23 mouse cellular contexts compared by ENCODE assay signal in genomic region chr1:191458292-191458691, GRCm38 (mm10). TPM values are rescaled to one million over a fixed set of nuclear protein-coding genes. Genes with fewer than 3 reads are reported as not detected.
DNase-seq lines count a peak whose midpoint lies in the region; ATAC-seq and TF ChIP-seq lines count a peak whose summit lies in the region.
"Had no signal": no experiment of that assay in that cellular context is flagged by ENCODE, and none has a peak within 500 bp of the region (broad histone marks: within the 10 kb centered on the region; RNA-seq: fewer than 3 reads in every experiment).

No protein-coding gene starts in this region.

- no peak overlapping the region for H3K9ac ChIP-seq in lung, postnatal 0 days (replicated peaks; ENCODE audit: low read depth)
- H3K9ac ChIP-seq: heart, embryonic 13.5 days; liver, embryonic 12.5 days; lung, embryonic 15.5 days; neural tube, embryonic 13.5 days had no signal

- no peaks in the 10 kb centered on the region for H3K27me3 ChIP-seq in lung, postnatal 0 days (replicated peaks; ENCODE audit: insufficient read depth, low read length)
- H3K27me3 ChIP-seq in spleen, adult 2 months (ENCODE audit: control insufficient read depth, insufficient read depth, low read length) = no peaks in the 10 kb centered on the region
- H3K27me3 ChIP-seq: heart, embryonic 13.5 days; lung, embryonic 15.5 days; neural tube, embryonic 13.5 days; Patski had no signal

- H3K36me3 ChIP-seq in lung, postnatal 0 days (ENCODE audit: insufficient read depth, low read length) = no peaks in the 10 kb centered on the region
- no peaks in the 10 kb centered on the region for H3K36me3 ChIP-seq in spleen, adult 2 months (ENCODE audit: control insufficient read depth, insufficient read depth, low read length)
- H3K36me3 ChIP-seq: heart, embryonic 13.5 days; liver, embryonic 12.5 days; lung, embryonic 15.5 days; neural tube, embryonic 13.5 days had no signal

- peak overlapping the region; percentile 86 for H3K27ac ChIP-seq in gastrocnemius, adult 2 months
- H3K27ac ChIP-seq in lung, postnatal 0 days (ENCODE audit: low read length) = peak overlapping the region; percentile 64; the same call in 1 of the 2 replicates
- H3K27ac ChIP-seq in spleen, adult 2 months (ENCODE audit: insufficient read depth, low read length) = no peak overlapping the region
- H3K27ac ChIP-seq: liver, embryonic 12.5 days; lung, embryonic 15.5 days; neural tube, embryonic 13.5 days had no signal

- 66% methylated on average over 2 of the region's 2 CpGs for WGBS in lung, postnatal 0 days
- 43% methylated on average over 2 of the region's 2 CpGs for WGBS in spleen, adult 2 months

- TF ChIP-seq CTCF in gastrocnemius, adult 2 months (IDR thresholded peaks at IDR 0.05) = no peak; the same call in 1 of the 2 replicates
- peak; percentile 31 for TF ChIP-seq CTCF in lung, postnatal 0 days (IDR thresholded peaks at IDR 0.05)
- no peak for TF ChIP-seq CTCF in spleen, adult 2 months (IDR thresholded peaks at IDR 0.05; ENCODE audit: extremely low read depth, insufficient read depth, insufficient read length, insufficient replicate concordance)

- intact Hi-C loops in gastrocnemius, adult 2 months (cut with DNase I) = loop anchor here (2.0 to 5.0 kb wide), 2 partner anchors 37 to 61 kb away; no protein-coding TSS in a partner anchor

- H3K9me3 ChIP-seq in lung, postnatal 0 days (ENCODE audit: low read length) = no peaks in the 10 kb centered on the region
- H3K9me3 ChIP-seq: heart, embryonic 13.5 days; liver, embryonic 12.5 days; lung, embryonic 15.5 days; neural tube, embryonic 13.5 days had no signal

- no peak overlapping the region for H3K4me2 ChIP-seq in lung, postnatal 0 days (replicated peaks; ENCODE audit: low read depth, low read length)
- H3K4me2 ChIP-seq: heart, embryonic 13.5 days; liver, embryonic 12.5 days; lung, embryonic 15.5 days; neural tube, embryonic 13.5 days had no signal

- TF ChIP-seq EP300 in lung, postnatal 0 days (IDR thresholded peaks at IDR 0.05) = no peak

- TF ChIP-seq POLR2A in spleen, adult 2 months (IDR thresholded peaks at IDR 0.05; ENCODE audit: low read depth, low read length) = no peak

- no peak overlapping the region for H3K4me3 ChIP-seq in gastrocnemius, adult 2 months
- H3K4me3 ChIP-seq in lung, postnatal 0 days (ENCODE audit: low read depth, low read length) = no peak overlapping the region
- H3K4me3 ChIP-seq in spleen, adult 2 months (ENCODE audit: extremely low read depth, insufficient read depth, insufficient read length) = no peak overlapping the region
- H3K4me3 ChIP-seq: erythroblast, embryonic 14.5 days; heart, embryonic 13.5 days; liver, embryonic 12.5 days; lung, embryonic 15.5 days; neural tube, embryonic 13.5 days had no signal

- H3K4me1 ChIP-seq in lung, postnatal 0 days (ENCODE audit: insufficient read depth, low read depth, low read length) = peaks cover 28% of the 10 kb centered on the region; the same call in 1 of the 2 replicates
- peaks cover 6% of the 10 kb centered on the region; the same call in 1 of the 2 replicates for H3K4me1 ChIP-seq in spleen, adult 2 months (ENCODE audit: control insufficient read depth, insufficient read depth, insufficient read length)

- no peak for ATAC-seq in lung, postnatal 0 days
- peak; percentile 93 for ATAC-seq in granulocyte monocyte progenitor cell, adult 5-6 weeks (replicated peaks; ENCODE audit: poor library complexity, severe bottlenecking)
- ATAC-seq: forebrain, embryonic 16.5 days; inflammation-experienced regulatory T-cells, adult 6 months; liver, embryonic 12.5 days; Patski had no signal

- no peak for DNase-seq in gastrocnemius, adult 2 months
- no peak for DNase-seq in gastrocnemius, postnatal 4 days (ENCODE audit: low spot score in 2 of 2)
- no peak for DNase-seq in lung, postnatal 0 days (ENCODE audit: low spot score)
- no peak for DNase-seq in lung, postnatal 36 days
- peak; percentile 51 to 66 for DNase-seq in spleen, adult 2 months (ENCODE audit: low read depth in 1 of 2, low spot score in 2 of 2)
- no peak for DNase-seq in cerebellum, postnatal 25 days
- no peak for DNase-seq in frontal cortex, postnatal 14 days (ENCODE audit: low spot score in 2 of 2)
- DNase-seq: cerebellum, adult 11 months; cerebellum, postnatal 14 days; kidney, adult 9 months; kidney, postnatal 4 days; retina, postnatal 1 day; right cerebral cortex, postnatal 4 days; thymus, postnatal 14 days had no signal

RNA-seq across cellular contexts. Expression of gene Ppp2r5a, which starts 55.2 kb away (rescaled TPM):
- 10 to 100 TPM; 65.0 to 80.1 TPM for total RNA-seq in gastrocnemius, adult 2 months (2021)
- 10 to 100 TPM; 57.9 to 66.5 TPM for total RNA-seq in gastrocnemius, postnatal 4 days (2021)
- polyA plus RNA-seq in lung, postnatal 0 days (2015; fragmentation: Nextera tagmentation; extraction: Ambion mirVana) = 51.5 and 56.0 TPM in 2 replicates
- 117 and 162 TPM in 2 replicates for total RNA-seq in granulocyte monocyte progenitor cell, adult 5-6 weeks (2014; fragmentation: Nextera tagmentation)
- 122 and 183 TPM in 2 replicates for total RNA-seq in granulocyte monocyte progenitor cell, adult 5-6 weeks (2017)
- polyA plus RNA-seq in spleen, adult 2 months (2012; rRNA removed) = 49.2 and 65.2 TPM in 2 replicates

Comparison
In these comparisons a context has a peak if more than half of its experiments do, and no peak if none do; other contexts are left out.
1. DNase-seq: peak in spleen, adult 2 months (2 of 2); none in gastrocnemius, adult 2 months (single experiment), gastrocnemius, postnatal 4 days (0 of 2), lung, postnatal 0 days (single experiment), lung, postnatal 36 days (single experiment), cerebellum, postnatal 25 days (0 of 2) and frontal cortex, postnatal 14 days (0 of 2).